Mouse (Mus musculus) activated CD4-positive, CD25-positive, alpha-beta regulatory T cell, adult 4 months (primary cell): Measurements from ENCODE around the gene Pnisr. TPM values are rescaled to one million over a fixed set of nuclear protein-coding genes. Genes with fewer than 3 reads are reported as not detected.

Experiments
- ATAC-seq: one replicate; pipeline ENCODE4 v1.8.0; 2017
- polyA plus RNA-seq, 2 experiments: library from polyadenylated mRNA; unstranded; fragments of 100-300 nt; shearing (Covaris generic); gene quantifications; one replicate each; pipeline ENCODE4 v1.2.1; 2017

The Pnisr gene
- polyA plus RNA-seq = 100 to 1,000 TPM; 164 to 219 TPM

DNA sequence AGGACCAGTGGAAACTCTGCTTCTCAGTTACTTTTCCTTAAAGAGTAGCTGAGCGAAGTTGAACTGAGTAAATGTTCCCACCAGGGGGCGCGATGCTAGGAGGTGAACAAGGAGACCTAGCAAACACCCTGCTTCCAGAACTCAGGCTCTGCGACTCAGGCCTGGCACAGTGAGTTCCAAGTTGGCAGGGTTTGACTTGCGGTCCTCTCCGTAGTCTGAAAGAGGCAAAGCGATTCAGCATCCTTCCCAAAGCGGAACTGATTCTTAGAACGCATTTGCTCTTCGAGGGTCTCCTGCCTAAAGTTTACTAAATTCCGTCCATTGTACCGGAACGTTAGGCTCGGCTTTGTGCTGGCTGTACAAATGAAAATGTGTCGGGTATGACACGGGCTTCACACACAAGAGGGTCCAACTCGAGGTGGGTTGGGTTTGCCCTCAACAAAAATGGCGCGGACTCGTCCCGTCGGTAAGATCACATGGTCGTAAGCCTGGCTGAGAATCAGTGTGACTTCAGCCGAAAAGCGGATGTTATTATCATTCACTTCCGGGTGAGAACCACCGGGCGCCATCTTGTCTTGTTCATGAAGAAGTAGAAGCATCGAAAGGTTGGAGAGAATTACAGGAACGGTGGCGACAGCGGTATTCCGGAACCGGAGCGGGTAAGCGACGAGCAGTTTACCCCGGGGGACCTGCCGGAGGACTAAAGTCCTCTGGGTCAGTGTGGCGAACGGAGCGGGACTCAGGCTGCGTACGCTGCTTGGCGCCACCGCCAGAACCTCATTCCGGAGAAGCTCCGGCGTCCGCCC lies at the start of gene Pnisr:
Gene Pnisr (plus strand): TSS at position 103 of the 806 bp plus-strand sequence.
- peak; percentile 91 for ATAC-seq

DNA sequence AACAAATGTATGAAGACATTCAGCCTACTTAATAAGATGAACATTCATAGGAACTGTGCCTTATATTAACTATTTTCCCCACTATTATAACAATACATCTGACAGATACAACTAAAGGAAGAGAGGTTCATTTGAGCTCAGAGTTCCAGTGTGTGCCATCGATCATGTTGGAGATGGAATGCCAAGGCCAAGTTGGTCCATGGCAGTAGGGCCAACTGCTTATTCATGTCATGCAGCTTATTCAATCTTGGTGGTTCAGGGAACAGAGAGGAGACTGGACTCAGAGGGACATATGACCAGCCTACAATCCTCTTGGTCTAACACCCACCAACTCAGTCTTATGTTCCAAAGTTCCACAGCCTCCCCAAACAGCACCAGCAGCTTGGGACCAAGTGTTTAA lies 46.4 kb upstream of the Pnisr start:
- no peak for ATAC-seq

- no peak for ATAC-seq
Measured at GRCm38 (mm10) chr4:21801620-21802019, 45.8 kb upstream of the Pnisr start.

DNA sequence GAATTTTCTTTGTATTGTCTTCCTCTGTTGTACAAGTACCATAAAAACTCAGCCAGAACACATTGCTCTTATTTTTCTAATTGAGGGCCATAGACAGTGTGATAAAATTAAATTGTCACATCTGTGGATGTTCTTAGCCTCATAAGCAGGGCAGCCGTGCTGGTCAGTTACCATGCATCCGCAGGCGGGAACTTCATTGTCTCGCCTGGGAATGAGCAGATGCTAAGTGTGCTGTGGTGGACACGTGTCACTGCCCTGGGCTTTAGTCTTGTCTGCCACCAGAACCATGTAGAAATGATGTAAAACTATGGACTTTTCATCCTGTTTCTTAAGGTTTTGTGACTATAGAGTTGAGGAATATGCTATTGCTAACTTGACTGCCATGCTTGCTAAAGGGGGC lies 40.2 kb upstream of the Pnisr start:
- ATAC-seq = no peak

GRCm38 (mm10) chr4:21810608-21811007 lies 36.8 kb upstream of the Pnisr start:
- ATAC-seq = no peak

DNA sequence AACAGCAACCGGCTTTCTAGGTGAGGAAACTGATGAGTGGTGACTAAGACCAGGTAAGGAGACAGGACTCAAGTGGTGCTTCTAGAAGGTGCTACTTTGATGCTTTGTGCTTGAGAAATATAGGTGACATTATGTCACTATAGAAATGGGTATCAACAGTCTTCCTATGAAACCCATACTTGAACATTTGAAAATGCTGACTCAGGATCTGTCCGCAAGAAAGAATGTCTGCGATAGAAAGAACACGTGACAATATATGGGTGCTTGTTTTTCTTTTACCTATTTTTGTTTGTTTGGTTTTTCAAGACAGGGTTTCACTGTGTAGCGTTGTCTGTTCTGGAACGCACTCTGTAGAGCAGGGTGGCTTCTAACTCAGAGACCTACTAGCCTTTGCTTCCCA lies 34.7 kb upstream of the Pnisr start:
- no peak for ATAC-seq

DNA sequence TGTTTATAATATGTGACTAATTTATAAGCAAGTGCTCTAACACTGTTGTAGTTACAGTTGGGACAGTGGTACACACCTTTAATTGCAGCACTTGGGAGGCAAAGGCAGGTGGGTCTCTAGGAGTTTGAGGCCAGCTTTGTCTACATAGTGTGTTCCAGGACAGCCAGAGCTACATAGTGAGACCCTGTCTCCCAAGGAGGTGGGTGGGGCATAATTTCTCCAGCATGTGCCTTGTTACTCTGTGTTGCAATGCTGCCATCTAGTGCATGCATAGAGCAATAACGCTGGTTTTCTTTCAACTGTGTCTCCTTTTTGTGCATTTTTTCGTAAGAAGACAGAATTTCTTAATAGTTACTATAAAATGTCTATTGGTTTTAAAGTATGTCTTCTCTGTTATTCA lies 33.4 kb upstream of the Pnisr start:
- ATAC-seq = peak; percentile 88

- ATAC-seq = no peak
Measured at GRCm38 (mm10) chr4:21826616-21827015, 20.8 kb upstream of the Pnisr start.

DNA sequence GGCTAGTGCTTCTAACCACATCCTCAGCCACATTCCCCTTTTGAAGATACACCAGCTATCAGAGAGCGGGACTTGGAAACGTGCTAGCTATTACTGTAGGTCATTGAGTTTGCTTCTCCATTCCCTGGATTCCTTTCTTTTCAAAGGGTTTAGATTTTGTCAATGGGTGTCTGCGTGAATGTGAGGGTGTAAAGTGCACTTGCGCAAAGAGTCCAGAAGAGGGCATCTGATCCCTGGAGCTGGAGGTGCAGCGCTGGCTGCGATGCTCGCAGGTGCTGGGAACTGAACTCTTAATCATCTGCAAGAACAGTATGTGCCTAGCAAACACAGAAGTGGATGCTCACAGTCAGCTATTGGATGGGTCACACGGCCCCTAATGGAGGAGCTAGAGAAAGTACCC lies 14.5 kb upstream of the Pnisr start:
- no peak for ATAC-seq

DNA sequence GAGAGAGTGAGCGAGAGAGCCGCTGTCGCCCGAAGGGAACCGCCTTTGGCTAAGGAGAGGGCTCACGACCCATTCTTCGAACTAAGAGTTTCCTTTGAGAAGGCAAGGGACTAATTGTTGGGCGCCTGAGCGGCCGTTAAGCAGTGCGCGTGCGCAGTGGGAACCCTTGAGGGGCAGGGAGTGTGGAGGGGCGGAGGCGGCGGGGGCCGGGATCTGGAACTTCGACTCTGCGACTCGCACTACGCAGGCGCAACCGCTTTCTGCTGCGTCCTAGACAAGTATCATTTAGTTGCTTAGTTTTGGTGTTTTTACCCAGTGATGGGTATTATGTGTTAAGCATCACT lies 876 bp downstream of the Pnisr start:
- ATAC-seq = peak; percentile 56

GRCm38 (mm10) chr4:21857481-21857880 lies 10.1 kb downstream of the Pnisr start:
- no peak for ATAC-seq

DNA sequence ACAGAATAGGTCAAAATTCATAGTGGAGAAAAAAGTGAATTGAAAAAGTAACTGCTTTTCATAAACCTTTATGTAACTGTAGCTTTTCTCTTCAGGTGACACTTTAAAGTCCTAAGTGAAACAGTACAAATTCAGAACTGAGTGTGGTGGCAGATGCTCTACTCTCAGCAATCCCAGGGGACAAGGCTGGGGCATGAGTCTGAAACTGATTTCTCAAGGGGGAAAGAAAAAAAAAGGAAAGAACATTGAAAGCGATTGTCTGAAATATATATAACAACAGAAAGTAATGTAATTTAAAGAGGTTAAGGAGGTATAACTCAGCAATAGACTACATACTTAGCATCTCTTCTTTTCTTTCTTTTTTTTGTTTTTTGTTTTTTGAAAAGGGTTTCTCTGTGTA lies 17.8 kb downstream of the Pnisr start:
- no peak for ATAC-seq

- no peak for ATAC-seq
Measured at GRCm38 (mm10) chr4:21878776-21879175, 31.4 kb downstream of the Pnisr start.

GRCm38 (mm10) chr4:21879565-21880220 lies 32.3 kb downstream of the Pnisr start, which contains the start of gene Coq3:
Gene Coq3, plus strand, starts transcription at chr4:21879673.
- ATAC-seq = peak; percentile 85

DNA sequence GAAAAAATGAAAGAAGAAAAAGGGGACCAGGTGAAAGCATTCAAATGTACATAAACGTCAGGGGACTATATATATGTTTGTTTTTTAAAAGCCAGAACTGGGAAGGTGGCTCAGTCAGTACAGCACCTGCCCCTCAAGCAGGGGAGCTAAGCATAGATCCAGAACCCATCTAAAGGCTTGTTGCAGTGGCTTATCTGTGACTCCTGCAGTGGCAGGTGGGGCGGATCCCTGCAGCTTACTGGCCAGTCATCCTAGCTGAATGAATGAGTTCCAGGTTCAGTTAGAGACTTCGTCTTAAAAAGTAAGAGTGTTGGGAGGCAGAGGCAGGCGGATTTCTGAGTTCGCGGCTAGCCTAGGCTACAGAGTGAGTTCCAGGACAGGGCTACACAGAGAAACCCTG lies 35.4 kb downstream of the Pnisr start:
- no peak for ATAC-seq

DNA sequence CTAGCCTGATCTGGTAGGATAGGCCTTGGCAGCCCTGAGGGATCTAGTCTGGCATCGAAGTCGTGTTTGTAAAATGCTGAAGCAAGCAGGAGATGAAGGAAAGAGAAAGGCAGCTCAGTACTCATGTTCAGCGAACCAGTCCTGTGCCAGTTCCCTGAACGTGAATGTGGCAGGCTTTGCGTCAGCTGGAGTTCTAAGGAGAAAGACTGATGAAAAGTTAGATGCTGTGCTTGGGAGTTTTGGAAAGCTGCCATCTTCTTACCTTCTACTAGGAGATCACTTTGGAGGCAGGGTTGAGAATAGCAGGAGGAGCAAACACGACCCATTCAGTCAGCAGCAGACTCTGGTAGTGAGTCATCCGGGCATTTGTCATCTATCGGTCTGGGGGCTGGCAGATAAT lies 38.4 kb downstream of the Pnisr start:
- ATAC-seq = no peak

Other genes starting within 250 kb of the Pnisr start
- gene Prdm13, start 161.6 kb upstream of the Pnisr start, polyA plus RNA-seq = not detected
- gene Ccnc, start 119.9 kb upstream of the Pnisr start, polyA plus RNA-seq = 10 to 100 TPM; 40.3 to 44.3 TPM
- gene Usp45, start 80.4 kb upstream of the Pnisr start, polyA plus RNA-seq = 10 to 100 TPM; 19.4 to 22.1 TPM
- gene Tstd3, start 80.4 kb upstream of the Pnisr start, polyA plus RNA-seq = 10 to 100 TPM; 28.5 to 35.8 TPM
- gene Coq3, start 32.1 kb downstream of the Pnisr start, polyA plus RNA-seq = 10 to 100 TPM; 13.4 to 14.4 TPM
- gene Faxc, start 83.7 kb downstream of the Pnisr start, polyA plus RNA-seq = not detected